ENCODE assay signal across 9 mouse cellular contexts in genomic region chr11:17082953-17083352, GRCm38 (mm10). TPM values are rescaled to one million over a fixed set of nuclear protein-coding genes. Genes with fewer than 3 reads are reported as not detected.
DNase-seq lines count a peak whose midpoint lies in the region; ATAC-seq and TF ChIP-seq lines count a peak whose summit lies in the region.
"Had no signal": no experiment of that assay in that cellular context is flagged by ENCODE, and none has a peak within 500 bp of the region (broad histone marks: within the 10 kb centered on the region; RNA-seq: fewer than 3 reads in every experiment).

No protein-coding gene starts in this region.

- H3K4me1 ChIP-seq in G1E (ENCODE audit: insufficient read depth, low read depth, low read length) = no peaks in the 10 kb centered on the region
- no peaks in the 10 kb centered on the region for H3K4me1 ChIP-seq in kidney, embryonic 16.5 days (ENCODE audit: insufficient read depth, low read length)
- no peaks in the 10 kb centered on the region for H3K4me1 ChIP-seq in midbrain, embryonic 13.5 days (replicated peaks)
- H3K4me1 ChIP-seq in intestine, embryonic 16.5 days (ENCODE audit: control insufficient read depth, insufficient read depth, low read length) = no peaks in the 10 kb centered on the region

- no peak overlapping the region for H3K4me2 ChIP-seq in kidney, embryonic 16.5 days (replicated peaks; ENCODE audit: low read depth, low read length)
- H3K4me2 ChIP-seq in midbrain, embryonic 13.5 days (replicated peaks) = no peak overlapping the region
- H3K4me2 ChIP-seq in intestine, embryonic 16.5 days (ENCODE audit: low read depth, low read length) = no peak overlapping the region

- peak; percentile 92 for TF ChIP-seq CTCF in layer of hippocampus, adult 2 months (conservative IDR thresholded peaks at IDR 0.05)
- TF ChIP-seq CTCF in G1E (IDR thresholded peaks at IDR 0.05; ENCODE audit: low read depth, low read length) = peak; percentile 18; the same call in 1 of the 2 replicates

- ATAC-seq in G1E (ENCODE audit: extremely low read depth, insufficient number of reproducible peaks, low FRiP score, poor library complexity, severe bottlenecking) = no peak; the same call in 1 of the 2 replicates
- ATAC-seq in kidney, embryonic 16.5 days (ENCODE audit: low FRiP score, low TSS enrichment) = peak; percentile 61; the same call in 1 of the 2 replicates
- 0 out of 2 replicates have a peak, but pooled peaks have one; percentile 27 for ATAC-seq in midbrain, embryonic 13.5 days
- ATAC-seq in intestine, embryonic 16.5 days = no peak

- no peaks in the 10 kb centered on the region for H3K36me3 ChIP-seq in G1E (replicated peaks)
- H3K36me3 ChIP-seq in kidney, embryonic 16.5 days (ENCODE audit: insufficient read depth, low read length) = no peaks in the 10 kb centered on the region
- peaks cover 12% of the 10 kb centered on the region for H3K36me3 ChIP-seq in midbrain, embryonic 13.5 days
- H3K36me3 ChIP-seq in intestine, embryonic 16.5 days (ENCODE audit: control insufficient read depth, insufficient read depth, low read length) = no peaks in the 10 kb centered on the region

- peak in 1 of 2 experiments; percentile 59 for DNase-seq in layer of hippocampus, adult 2 months (ENCODE audit: low spot score in 2 of 2)
- no peak for DNase-seq in layer of hippocampus, adult 8-10 months (ENCODE audit: low spot score in 2 of 2)
- no peak for DNase-seq in G1E (ENCODE audit: low spot score)
- peak; percentile 74 for DNase-seq in brain, adult 2 months (ENCODE audit: low read depth, low spot score)
- no peak for DNase-seq in urinary bladder, postnatal 14 days (ENCODE audit: low spot score)

- H3K9ac ChIP-seq in kidney, embryonic 16.5 days (replicated peaks; ENCODE audit: low read length) = no peak overlapping the region
- no peak overlapping the region for H3K9ac ChIP-seq in midbrain, embryonic 13.5 days (replicated peaks)
- H3K9ac ChIP-seq in intestine, embryonic 16.5 days (ENCODE audit: low read depth, low read length) = no peak overlapping the region

- peak overlapping the region; percentile 24; the same call in 1 of the 2 replicates for H3K27ac ChIP-seq in layer of hippocampus, adult 2 months
- H3K27ac ChIP-seq in kidney, embryonic 16.5 days (ENCODE audit: low read length) = no peak overlapping the region
- H3K27ac ChIP-seq in midbrain, embryonic 13.5 days = no peak overlapping the region
- H3K27ac ChIP-seq in intestine, embryonic 16.5 days (ENCODE audit: low read length) = no peak overlapping the region

- H3K27me3 ChIP-seq in G1E (ENCODE audit: insufficient read depth, low read length) = peaks cover 13% of the 10 kb centered on the region
- H3K27me3 ChIP-seq in kidney, embryonic 16.5 days (ENCODE audit: insufficient read depth, low read length) = no peaks in the 10 kb centered on the region
- H3K27me3 ChIP-seq in midbrain, embryonic 13.5 days = no peaks in the 10 kb centered on the region
- H3K27me3 ChIP-seq in intestine, embryonic 16.5 days (replicated peaks; ENCODE audit: control insufficient read depth, insufficient read depth, low read length) = no peaks in the 10 kb centered on the region
- H3K27me3 ChIP-seq: megakaryocyte, embryonic 14.5 days had no signal

- H3K4me3 ChIP-seq in layer of hippocampus, adult 2 months = no peak overlapping the region
- H3K4me3 ChIP-seq in G1E (ENCODE audit: low read depth, low read length) = no peak overlapping the region
- H3K4me3 ChIP-seq in kidney, embryonic 16.5 days (ENCODE audit: low read length) = no peak overlapping the region
- no peak overlapping the region for H3K4me3 ChIP-seq in midbrain, embryonic 13.5 days (replicated peaks)
- H3K4me3 ChIP-seq in intestine, embryonic 16.5 days (ENCODE audit: low read length) = no peak overlapping the region
- H3K4me3 ChIP-seq: megakaryocyte, embryonic 14.5 days had no signal

- WGBS in kidney, embryonic 16.5 days = 36% methylated on average over 2 of the region's 2 CpGs
- 57% methylated on average over 2 of the region's 2 CpGs for WGBS in midbrain, embryonic 13.5 days
- 48% methylated on average over 2 of the region's 2 CpGs for WGBS in intestine, embryonic 16.5 days

- H3K9me3 ChIP-seq in G1E (replicated peaks) = no peaks in the 10 kb centered on the region
- no peaks in the 10 kb centered on the region for H3K9me3 ChIP-seq in kidney, embryonic 16.5 days (ENCODE audit: low read length)
- H3K9me3 ChIP-seq in midbrain, embryonic 13.5 days = no peaks in the 10 kb centered on the region
- no peaks in the 10 kb centered on the region for H3K9me3 ChIP-seq in intestine, embryonic 16.5 days (ENCODE audit: control insufficient read depth, low read length)
- H3K9me3 ChIP-seq: megakaryocyte, embryonic 14.5 days had no signal

RNA-seq across cellular contexts. Expression of gene Plek, which starts 30.8 kb away (rescaled TPM):
- 1 to 10 TPM; 6.9 TPM for total RNA-seq in layer of hippocampus, adult 2 months (2021)
- total RNA-seq in layer of hippocampus, adult 8-10 months (2022) = 10 to 100 TPM in 2 of 4 experiments, 1 to 10 TPM in 2; 6.0 to 39.3 (median 21.0) TPM
- 114 and 120 TPM in 2 replicates for total RNA-seq in G1E (2014; fragmentation: Nextera tagmentation)
- total RNA-seq in G1E (2017) = 312 and 315 TPM in 2 replicates
- 1.8 and 2.9 TPM in 2 replicates for polyA plus RNA-seq in G1E (2012)
- 1.6 TPM in 2 replicates for polyA plus RNA-seq in kidney, embryonic 16.5 days (2015; fragmentation: Nextera tagmentation; extraction: Ambion mirVana)
- polyA plus RNA-seq in midbrain, embryonic 13.5 days (2015; fragmentation: Nextera tagmentation; extraction: Ambion mirVana) = 3.5 and 3.8 TPM in 2 replicates
- polyA plus RNA-seq in intestine, embryonic 16.5 days (2015; fragmentation: Nextera tagmentation; extraction: Ambion mirVana) = 2.2 TPM in 2 replicates

RNA-seq across cellular contexts. Expression of gene Cnrip1, which starts 31.6 kb away (rescaled TPM):
- 100 to 1,000 TPM; 123 to 124 TPM for total RNA-seq in layer of hippocampus, adult 2 months (2021)
- 100 to 1,000 TPM; 106 to 112 (median 111) TPM for total RNA-seq in layer of hippocampus, adult 8-10 months (2022)
- total RNA-seq in G1E (2014; fragmentation: Nextera tagmentation) (not detected in 2 replicates), G1E (2017) (0.06 and 0.27 TPM in 2 replicates)
- polyA plus RNA-seq in G1E (2012) = not detected in 2 replicates
- polyA plus RNA-seq in kidney, embryonic 16.5 days (2015; fragmentation: Nextera tagmentation; extraction: Ambion mirVana) = 31.4 and 32.4 TPM in 2 replicates
- 93.1 and 96.0 TPM in 2 replicates for polyA plus RNA-seq in midbrain, embryonic 13.5 days (2015; fragmentation: Nextera tagmentation; extraction: Ambion mirVana)
- 20.4 and 22.6 TPM in 2 replicates for polyA plus RNA-seq in intestine, embryonic 16.5 days (2015; fragmentation: Nextera tagmentation; extraction: Ambion mirVana)

Comparison
In these comparisons a context has a peak if more than half of its experiments do, and no peak if none do; other contexts are left out.
1. ATAC-seq: peak in kidney, embryonic 16.5 days (single experiment) and midbrain, embryonic 13.5 days (single experiment); none in G1E (single experiment) and intestine, embryonic 16.5 days (single experiment).
2. RNA of gene Cnrip1, which starts 31.6 kb away (polyA plus RNA-seq): 93.1 to 96.0 TPM in midbrain, embryonic 13.5 days, 31.4 to 32.4 TPM in kidney, embryonic 16.5 days and 20.4 to 22.6 TPM in intestine, embryonic 16.5 days; not detected in G1E; every median in the first group is over 10 times any median in the second.